Mouse (Mus musculus): ENCODE results near the gene Ctnnal1. TPM values are rescaled to one million over a fixed set of nuclear protein-coding genes. Genes with fewer than 3 reads are reported as not detected.

The Ctnnal1 gene
- polyA plus RNA-seq (2012; rRNA removed) = 18.5 and 23.7 TPM in 2 replicates

DNA sequence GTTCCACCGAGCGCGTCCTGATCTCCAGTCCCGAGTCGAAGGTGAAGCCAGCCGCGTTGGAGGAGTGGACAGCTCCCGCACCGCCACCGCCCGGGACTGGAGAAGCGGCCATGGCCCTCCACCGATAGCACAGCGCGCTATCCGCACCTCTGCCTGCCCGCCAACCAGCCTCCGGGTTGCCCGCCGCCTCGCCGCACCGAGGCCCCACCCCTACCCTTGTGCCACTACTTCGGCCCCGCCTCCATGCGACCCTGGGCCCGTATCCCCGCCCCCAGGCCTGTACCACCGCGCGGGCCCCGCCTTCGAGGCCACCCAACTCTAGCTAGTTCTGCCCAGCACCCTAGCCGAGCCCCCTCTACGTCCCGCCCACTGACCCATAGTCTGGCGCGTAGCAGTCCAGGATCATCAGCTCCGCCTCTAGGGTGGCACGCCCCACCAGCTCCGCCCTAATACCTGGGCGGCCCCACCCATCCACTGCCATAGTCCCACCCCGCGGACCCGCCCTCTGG lies at the start of gene Ctnnal1:
Gene Ctnnal1, minus strand, starts transcription at position 186 of the 509 bp plus-strand sequence.

DNA sequence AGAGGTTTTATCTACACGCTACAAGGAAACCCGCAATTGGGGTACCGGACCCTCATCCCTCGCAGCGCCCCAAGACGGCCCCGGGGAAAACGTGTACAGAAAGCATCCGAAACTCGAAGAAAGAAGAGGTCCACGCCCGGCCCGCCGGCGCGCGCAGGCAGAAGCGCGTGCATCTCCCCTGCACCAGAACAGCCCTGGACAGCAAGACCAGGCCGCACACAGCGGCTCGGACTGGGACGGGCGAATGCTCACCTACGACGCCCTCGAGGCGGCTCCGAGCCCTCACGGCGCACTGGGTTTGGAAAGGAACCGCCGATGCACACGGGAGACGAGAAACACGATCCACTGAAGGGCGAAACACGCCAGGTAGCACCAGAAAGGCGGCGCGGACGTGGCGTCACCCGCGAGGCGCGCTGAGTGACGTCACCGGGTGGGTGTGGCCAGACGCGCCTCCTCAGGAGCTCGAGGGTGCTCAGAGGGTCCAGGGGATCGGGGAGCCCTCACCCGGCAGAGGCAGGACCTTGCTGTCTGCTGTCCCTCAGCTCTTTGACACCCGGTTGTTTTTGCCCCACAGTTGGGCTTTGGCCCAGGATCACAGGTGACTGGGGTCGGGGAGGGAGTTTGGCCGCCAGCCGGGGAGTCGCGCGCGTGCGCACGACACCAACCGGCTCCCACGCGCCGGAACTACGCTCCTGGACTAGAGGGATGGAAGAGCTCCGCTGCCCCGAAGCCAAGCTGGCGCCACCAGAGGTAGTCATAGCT lies 62.9 kb downstream of the Ctnnal1 start, which contains the start of the genes Elp1 and Fam206a:
Gene Elp1, minus strand, starts transcription at position 425 of the 762 bp plus-strand sequence.
Gene Fam206a, plus strand, starts transcription at position 439 of the 762 bp plus-strand sequence.

Other genes with a start within 250 kb of the Ctnnal1 start
- gene Gm26657, start 125.1 kb downstream of the Ctnnal1 start, polyA plus RNA-seq (2012; rRNA removed) = not detected in 2 replicates
- gene Actl7b, start 123.7 kb downstream of the Ctnnal1 start, polyA plus RNA-seq (2012; rRNA removed) = 0.05 and 0.07 TPM in 2 replicates
- gene Actl7a, start 121.8 kb downstream of the Ctnnal1 start, polyA plus RNA-seq (2012; rRNA removed) = not detected in 2 replicates
- 81.4 and 87.0 TPM in 2 replicates for gene Elp1, start 62.9 kb downstream of the Ctnnal1 start, polyA plus RNA-seq (2012; rRNA removed)
- 8.7 and 8.9 TPM in 2 replicates for gene Fam206a, start 62.8 kb downstream of the Ctnnal1 start, polyA plus RNA-seq (2012; rRNA removed)
- 10.7 and 11.0 TPM in 2 replicates for gene Tmem245, start 82.2 kb upstream of the Ctnnal1 start, polyA plus RNA-seq (2012; rRNA removed)
- gene Frrs1l, start 125.2 kb upstream of the Ctnnal1 start, polyA plus RNA-seq (2012; rRNA removed) = 19.6 and 20.7 TPM in 2 replicates

Data from central nervous system, embryonic 18 days (tissue).